Mouse (Mus musculus): ENCODE data around the gene Erc2.

Gene Erc2

DNA sequence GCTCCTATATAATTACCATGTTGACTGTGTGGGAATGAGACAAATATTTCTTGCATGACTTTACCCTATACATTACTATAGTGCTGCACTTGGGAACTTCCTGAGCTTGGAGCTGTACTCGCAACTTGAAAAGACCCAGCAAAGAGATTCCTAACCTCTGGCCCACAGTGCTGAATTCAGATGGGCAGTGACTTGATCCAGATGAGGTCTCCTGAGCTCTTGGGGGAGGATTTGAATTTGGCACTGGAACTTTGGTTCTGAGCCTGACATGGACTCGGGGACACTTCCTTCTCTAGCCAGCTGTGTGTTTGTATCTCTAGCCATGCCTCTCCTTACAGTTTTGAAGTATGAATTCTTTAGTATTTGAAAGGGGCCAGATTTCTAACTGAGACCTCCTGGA is 666.7 kb downstream of the Erc2 start:
- DNase-seq (ENCODE audit: low read depth, low spot score), result no peak

DNA sequence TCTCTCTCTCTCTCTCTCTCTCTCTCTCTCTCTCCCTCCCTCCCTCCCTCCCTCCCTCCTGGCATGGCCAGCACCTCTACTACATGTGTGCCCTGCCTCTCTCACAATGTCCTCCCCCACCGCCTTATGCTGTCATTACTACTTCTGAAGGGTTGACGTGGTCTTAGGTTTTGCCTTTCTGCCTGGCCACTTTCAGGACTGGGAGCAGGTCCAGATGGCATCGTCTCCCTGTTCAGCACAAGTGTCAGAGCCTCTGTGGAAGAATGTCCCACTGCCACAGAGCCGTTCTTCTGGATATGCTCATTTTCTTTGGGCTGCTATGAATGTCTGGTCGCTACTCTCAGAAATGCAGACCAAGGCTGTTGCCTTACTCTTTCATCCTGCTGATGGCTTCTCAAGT is 671.7 kb downstream of the Erc2 start:
- no peak for DNase-seq (ENCODE audit: low read depth, low spot score)

DNA sequence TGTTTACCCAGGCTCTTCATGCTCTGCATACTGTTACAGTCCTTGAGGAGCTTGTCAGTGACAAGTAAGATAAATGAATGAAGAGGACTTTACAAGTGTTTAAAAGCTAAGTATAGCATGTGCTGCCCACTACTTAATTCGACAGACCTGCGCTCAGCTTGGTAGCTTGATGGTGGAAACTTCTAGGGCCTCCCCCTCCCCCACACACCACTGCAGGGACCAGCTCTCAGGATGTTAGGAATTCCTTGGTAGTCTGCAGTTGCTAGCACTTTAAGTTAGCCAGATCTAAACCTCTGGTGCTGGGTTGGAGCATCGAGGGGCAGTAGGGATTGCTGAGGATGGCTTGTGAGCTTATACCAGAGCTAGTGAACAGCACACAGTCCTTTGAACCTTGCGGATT is 672.9 kb downstream of the Erc2 start:
- no peak for DNase-seq (ENCODE audit: low read depth, low spot score)

DNA sequence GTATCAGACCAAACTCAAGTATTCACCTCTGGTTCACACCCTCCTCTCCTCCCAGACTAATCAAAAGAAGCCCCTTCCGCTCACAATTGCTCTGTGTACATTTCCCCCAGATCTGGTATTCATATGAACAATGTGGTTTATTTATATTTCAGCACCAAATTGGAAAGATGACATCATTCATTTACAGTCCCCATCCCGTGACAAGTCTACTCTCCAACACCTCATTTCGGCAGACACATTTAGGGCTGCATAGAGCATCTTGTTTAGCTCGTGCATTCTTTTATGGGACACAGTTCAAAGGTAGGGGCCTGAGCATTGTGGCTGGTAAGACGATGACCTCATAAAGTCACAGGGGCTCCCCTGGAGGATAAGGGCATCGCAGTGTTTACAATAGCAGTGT is 677.9 kb downstream of the Erc2 start:
- no peak for DNase-seq (ENCODE audit: low read depth, low spot score)

DNA sequence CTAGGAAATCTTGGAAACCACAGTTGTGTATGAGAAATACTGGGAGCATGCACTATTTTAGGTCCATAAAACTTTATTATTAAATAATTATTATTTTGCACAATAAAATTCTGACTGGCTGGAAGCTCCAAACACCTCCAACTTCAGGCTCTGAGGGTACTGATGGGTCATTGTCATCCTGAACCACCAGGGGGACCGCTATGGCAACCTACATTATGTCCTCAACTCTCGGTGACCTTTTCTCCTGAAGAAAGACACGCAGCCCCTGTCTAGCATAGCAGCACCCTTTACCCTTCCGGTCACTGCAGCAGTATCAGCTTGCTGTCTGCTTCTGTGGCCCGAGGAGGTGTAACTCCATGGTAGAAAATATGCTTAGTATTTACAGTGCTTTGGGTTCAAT is 679.0 kb downstream of the Erc2 start:
- no peak for DNase-seq (ENCODE audit: low read depth, low spot score)

DNA sequence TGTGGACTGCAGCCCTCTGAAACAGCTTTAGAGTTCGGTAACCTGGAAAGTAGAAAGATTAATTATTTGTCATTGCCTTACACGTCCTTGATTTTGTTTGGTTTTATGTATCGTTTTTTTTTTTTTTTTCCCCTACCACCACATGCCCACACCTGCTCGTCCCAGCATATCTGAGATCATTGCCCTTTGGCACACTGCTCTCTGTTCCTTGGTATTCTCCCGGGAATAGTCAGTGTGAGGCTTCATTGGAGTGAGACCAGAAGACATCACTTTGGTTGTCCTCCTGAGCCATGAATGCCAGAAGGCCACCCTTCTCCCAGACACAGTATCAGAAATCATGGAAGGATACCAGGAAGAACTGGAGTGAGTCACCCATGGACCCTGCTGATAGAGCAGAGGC is 681.9 kb downstream of the Erc2 start:
- no peak for DNase-seq (ENCODE audit: low read depth, low spot score)

DNA sequence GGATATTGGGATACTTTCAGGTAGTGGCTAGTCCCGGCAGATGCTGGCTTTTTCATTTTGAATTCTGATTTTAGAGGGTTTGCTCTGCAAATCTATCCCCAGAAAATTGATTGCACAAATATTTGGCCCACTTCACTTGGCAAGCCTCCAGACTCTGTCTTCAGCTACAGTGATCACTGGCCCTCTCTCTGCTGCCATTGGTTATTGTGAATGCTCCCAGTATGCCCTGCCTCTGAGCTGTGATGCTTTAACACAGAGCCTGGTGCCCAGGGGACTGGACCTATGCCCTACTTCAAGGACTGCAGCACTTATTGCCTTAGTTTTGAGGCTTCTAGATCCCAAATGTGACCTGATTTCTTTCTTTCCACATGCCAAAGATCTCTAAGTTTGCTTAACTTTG is 686.4 kb downstream of the Erc2 start:
- DNase-seq (ENCODE audit: low read depth, low spot score), result no peak

DNA sequence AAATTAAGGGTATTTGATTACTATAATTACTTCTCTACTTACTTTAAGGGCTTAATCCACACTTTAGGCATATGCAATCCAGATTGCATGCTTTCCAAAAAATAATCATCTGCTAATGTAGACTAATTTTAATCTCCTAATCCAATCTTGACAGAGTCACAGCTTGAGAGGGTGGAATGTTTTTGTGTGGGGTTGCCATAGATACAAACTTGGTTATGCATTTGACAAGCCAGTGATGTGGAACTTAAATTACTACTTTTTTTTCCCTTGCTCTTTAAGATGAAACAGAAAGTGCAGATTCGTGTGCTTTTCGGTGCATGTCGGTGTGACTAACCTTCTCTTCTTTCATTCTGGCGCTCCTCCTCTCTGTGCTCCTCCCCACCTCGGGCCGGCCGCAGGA is 694.6 kb downstream of the Erc2 start:
- no peak for DNase-seq (ENCODE audit: low read depth, low spot score)

DNA sequence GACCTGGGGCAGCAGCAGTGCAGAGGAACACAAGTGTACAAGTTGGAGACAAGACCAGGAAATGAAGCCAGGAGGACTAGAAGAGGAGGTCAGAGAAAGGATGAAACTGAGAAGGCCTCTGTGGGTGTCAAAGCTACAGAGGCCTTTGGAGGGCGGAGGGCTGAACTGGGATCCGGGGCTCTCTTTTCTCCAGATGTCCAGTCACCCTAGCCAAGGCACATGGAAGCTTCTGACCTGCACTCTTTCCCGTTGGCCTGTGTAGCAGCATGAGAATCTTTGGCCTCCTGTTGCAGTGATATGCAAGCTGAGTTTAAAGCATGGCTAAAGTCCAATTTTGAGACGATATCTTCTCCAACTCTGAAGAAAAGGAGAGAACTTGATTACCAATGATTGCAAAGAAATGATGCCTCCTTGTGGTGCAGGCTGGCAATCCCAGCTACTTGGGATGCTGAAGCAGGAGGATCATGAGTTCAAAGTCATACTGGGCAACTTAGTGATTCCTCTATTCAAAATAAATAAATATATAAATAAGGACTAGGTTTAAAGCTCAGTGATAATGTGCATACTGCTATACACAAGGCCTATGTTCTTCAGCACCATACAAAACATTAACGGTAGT is 699.8 kb downstream of the Erc2 start:
- no peak for DNase-seq (ENCODE audit: low read depth, low spot score)

DNA sequence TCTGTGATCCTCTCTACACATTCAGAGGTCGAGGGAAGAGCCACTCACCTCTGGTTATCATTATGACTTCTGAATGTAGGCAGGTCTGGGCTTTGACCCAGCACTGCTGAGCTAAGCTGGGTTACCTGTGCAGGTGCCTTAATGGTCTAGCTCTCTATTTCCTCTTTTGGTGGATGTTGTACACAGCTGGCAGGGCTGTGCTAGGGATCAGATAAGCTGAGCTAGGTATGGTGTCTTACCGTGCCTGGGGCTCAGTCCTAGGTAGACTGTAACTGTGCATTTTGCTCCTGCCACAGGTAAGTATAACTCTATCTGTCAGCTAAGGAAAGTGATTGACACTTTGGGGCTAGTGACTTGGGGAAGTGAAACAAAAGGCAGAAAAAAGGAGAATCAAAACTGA is 701.0 kb downstream of the Erc2 start:
- no peak for DNase-seq (ENCODE audit: low read depth, low spot score)

DNA sequence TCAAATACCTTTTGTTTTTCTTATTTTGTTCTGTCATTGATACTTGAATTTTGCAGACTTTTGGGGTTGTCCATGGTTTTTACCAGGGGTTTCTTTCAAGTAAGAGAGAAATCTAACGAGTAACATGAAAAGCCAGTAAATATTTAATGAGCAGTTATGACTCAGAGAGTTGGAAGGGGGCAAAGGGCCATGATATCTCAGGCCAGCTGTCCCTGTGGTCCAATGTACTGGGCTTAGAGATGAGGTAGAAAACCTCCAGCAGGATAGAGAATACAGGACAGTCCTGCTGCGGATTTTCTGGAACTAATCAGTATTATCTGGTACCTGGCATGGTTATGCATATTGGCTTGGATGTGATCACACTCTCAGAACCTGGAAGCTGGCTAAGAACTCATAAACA is 701.5 kb downstream of the Erc2 start:
- no peak for DNase-seq (ENCODE audit: low read depth, low spot score)

DNA sequence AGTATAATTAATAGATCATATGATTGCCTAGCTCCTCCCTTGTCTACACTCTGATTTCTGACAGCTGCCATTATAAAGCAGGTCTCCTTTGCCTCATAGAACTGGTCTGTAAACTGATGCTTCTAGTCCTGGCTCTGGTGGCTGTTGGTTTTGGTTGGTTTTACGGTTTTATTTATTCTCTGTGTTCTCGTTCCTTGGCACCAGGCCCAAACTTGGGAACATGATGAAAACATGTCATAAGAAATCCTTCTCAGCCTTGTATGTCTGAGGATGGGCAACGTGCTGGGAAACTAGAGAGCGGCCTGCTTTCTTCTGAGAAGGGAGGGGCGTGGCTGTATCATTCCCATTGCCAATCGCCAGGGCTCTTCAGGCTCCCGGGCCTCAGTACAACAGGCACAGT is 704.2 kb downstream of the Erc2 start:
- no peak for DNase-seq (ENCODE audit: low read depth, low spot score)

DNA sequence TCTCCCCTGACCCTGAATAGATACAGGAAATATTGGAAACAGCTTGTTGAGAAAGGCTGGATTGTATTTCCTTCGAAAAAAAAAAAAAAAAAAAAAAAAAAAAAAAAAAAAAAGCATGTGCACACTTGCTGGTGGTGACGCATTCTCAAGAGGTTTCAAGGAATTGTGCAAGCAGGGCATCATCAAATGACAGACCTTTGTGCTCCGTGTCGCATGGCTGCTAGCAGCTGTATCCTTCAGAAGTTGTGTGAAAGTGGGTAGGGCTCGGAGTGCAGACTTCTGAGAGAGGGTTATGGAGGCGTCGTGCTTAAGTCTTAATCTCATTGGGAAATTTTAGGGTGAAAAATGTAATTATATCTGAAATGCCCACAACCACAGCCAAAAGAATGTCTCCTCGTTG is 706.3 kb downstream of the Erc2 start:
- DNase-seq (ENCODE audit: low read depth, low spot score), result no peak

DNA sequence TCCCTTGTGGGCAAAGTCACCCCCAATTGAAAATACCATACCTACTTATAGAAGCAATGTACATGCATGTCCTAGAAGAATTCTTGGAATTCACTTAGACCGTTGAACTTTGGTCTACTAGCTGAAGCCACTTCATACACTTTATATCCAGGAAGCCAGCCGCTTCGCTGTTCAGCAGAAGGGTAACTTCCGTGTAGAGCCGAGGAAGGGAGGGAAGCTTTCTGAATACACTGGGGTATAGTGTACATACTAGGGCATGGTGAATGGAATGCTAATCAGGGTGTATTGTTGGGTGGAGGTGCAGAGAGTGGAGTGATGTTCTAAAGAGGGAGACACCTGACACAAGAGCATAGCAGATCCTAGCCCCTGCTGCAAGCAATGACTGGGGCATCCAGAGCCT is 708.9 kb downstream of the Erc2 start:
- DNase-seq (ENCODE audit: low read depth, low spot score), result no peak

DNA sequence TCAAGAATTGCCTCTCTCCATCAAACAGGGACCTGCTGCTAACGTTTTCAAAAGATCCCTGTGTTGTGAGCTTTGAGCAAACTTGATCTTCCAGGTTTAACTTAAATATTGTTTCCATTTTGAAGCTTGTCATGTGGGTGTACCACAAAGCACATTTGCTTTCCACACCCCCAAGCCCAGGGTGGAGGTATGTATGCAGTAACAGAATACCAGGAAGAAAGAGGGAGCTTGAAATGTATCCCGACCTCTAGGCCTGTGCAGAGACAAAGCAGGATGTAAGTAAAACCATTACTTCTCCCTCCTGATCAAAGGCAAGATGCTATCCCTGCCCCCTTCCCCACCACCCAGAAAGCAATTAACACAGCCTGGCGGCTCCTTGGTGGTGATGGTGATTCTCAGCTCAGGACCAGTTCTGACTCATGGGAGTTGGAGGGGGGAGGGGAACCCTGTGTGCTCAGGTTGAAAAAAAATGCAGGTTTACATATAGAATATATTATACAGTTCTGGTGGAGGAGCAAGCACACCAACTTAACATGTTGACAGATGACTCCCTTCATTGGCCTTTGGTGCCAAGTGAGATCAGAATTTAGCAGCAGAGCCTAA is 710.2 kb downstream of the Erc2 start:
- no peak for DNase-seq (ENCODE audit: low read depth, low spot score)

DNA sequence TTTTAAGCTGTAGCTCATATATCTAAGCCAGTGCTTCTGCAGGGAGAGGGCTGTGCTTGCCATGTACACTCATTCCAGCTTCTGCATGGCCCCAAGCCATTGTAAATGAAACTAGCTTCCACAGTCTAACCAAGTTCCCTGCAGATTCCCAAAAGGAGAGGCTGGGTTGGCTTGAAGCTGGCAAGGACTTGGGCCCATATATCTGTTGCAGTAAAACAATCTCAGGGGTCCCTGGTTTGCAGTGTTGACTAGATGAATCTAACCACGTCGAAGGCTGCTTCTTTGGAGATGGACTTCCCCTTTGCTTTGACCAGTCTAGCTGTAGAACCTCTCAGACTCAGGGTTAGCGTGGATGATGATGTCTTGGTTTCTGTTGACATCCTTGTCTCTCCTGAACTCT is 716.9 kb downstream of the Erc2 start:
- DNase-seq (ENCODE audit: low read depth, low spot score), result no peak

DNA sequence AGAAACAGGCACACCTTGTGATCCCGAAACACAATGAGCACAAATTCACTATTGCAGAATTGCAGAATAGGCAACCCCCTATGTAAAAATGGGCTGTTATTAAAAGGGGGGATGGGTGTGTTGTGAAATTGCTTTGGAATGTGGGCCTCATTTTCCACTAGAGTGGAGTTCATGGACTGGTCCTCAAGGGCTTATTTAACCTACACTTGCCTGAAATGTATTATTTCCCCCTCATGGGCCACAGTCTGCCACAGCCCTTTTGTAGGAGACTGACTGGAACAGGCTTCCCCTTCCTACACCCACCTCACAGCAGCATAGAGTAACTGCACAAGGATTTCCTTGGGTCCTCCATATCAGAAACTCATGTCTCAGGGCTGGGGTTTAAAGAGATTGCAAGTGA is 726.9 kb downstream of the Erc2 start:
- DNase-seq (ENCODE audit: low read depth, low spot score), result no peak

DNA sequence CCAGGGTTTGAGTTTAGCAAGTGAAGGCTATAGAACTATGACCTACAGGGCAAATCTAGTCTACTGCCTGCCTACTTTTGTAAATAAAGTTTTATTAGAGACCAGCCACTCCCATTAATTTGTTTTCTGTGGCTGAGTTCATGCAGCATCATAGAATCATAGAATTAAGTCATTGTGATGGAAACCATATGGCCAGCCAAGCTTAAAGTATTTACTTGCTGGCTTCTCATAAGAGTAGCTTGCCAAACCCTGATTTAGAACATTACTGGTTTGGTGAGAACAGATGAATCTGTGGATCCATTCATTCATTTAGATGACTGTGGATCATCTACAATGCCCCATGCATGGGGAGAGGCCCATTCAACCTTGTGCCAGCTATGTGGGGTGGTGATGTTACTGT is 733.8 kb downstream of the Erc2 start:
- DNase-seq (ENCODE audit: low read depth, low spot score), result no peak

DNA sequence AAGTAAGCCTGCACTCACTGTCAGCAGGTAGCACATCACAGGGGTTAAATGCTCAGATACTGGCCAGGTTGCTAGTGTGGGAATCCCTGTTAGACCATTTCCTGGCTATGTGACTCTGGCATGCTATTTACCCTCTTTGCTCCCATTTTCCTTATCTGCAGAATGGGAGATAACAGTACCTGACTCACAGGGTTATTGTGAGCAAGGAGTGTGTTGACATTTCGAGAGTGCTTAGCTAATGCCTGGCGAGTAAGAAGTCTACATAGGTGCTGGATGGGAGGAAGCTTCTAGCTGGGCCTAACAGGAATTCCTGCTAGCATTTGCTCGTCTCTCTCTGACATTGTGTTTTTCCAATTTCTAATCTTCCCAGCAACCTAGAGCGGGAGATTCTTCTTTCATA is 737.3 kb downstream of the Erc2 start:
- no peak for DNase-seq (ENCODE audit: low read depth, low spot score)

DNA sequence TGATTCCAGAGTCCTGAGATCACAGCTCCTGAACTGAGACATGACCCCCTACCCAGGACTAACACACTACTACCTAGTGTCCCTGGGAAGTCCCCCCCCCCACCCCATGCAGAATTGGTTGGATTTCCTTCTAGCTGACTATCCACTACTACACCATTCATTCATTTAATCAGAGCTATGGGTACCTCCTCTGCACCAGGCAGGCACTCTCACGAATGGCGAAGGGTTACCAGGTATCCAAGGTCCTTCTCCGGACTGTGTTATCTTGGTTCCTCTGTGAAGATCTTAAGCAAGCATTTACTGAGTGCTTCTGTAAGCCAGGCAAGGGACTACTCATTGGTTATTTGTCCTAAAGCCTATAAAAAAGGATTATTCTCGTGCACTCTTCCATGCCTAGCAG is 737.8 kb downstream of the Erc2 start:
- no peak for DNase-seq (ENCODE audit: low read depth, low spot score)

DNA sequence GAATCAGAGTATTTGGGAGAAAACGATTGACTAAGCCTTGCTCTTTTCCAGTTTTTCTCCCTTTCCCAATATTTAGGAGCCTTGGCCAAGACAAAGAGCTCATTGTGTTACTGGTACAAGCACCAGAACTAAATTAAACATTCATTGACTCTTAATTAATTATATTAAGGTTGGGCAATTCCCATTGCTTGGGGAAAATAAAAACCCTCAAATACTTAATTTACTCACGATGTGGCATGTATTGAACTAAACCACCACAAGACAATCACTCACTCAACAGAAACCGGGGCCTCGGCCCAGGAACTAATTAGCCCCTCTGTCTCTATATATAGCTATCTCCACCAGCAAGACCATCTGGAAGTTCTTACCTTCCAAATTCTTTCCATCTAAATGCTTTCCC is 740.1 kb downstream of the Erc2 start:
- DNase-seq (ENCODE audit: low read depth, low spot score), result no peak

DNA sequence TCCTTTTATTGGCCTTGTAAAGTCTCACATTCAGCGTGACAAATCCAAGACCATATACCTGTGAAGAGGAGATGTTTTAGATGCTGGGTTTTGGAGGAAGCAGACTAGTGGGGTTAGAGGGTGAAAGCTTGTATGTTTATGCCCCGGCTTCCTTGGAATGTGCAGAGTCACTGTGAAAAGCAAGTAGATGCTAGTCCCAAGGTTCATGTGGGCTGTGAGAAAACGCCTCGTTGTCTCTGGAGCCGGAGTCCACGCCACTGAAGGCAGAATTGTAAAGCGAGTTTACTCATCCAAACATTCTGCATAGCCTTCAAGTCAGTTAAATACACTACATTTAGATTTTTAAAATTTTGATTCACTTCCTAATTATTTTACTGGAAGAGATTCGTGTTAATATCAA is 748.5 kb downstream of the Erc2 start:
- no peak for DNase-seq (ENCODE audit: low read depth, low spot score)

DNA sequence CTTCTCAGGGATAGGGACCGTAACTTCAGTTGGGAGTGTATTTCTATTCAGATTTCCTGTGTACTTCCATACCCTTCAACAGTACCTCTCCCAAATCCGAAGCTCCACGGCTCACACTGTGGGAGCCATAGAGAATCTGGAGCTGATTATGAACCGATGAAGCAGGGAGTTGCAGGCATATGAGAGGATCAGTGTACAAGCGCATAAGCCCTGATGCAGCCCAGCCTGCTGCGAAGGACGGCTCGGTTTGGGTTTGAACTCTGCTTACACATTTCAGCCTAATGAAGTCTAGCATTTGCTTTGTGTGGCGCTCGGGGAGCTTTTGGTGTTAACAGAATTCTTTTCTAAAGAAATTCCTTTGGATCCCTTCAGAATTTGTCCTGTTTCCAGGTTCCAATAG is 749.4 kb downstream of the Erc2 start:
- DNase-seq (ENCODE audit: low read depth, low spot score), result no peak

DNA sequence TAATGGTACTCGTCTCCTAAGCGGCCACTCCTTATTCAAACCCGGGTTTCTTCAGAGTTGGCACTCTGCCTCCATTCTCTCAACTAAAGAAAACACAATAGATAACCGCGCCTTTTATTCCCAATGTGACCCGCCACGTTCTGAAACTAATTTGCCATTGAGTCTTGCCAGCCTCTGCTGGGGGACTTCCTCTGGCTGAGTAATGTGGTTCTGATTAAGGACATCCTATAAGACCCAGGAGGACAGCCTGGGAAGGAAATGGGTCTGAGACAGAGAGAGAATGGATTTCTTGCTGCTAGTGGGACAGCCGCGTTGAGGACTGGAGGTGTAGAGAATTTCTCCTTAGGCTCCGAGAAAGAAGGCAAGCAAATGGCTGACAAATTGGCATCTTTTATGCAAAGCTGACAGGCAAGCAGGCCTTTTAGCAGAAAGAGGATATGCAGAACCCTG is 753.4 kb downstream of the Erc2 start:
- DNase-seq (ENCODE audit: low read depth, low spot score), result peak; percentile 39
